Mouse (Mus musculus) skeletal muscle tissue, adult 2 months (tissue): Measurements from ENCODE around the gene Sox4.

Experiments used
- DNase-seq: peaks from one replicate; pipeline ENCODE4 v3.0.0-alpha.2; 2012; ENCODE audit warnings: low read depth, low spot score

The Sox4 gene

DNA sequence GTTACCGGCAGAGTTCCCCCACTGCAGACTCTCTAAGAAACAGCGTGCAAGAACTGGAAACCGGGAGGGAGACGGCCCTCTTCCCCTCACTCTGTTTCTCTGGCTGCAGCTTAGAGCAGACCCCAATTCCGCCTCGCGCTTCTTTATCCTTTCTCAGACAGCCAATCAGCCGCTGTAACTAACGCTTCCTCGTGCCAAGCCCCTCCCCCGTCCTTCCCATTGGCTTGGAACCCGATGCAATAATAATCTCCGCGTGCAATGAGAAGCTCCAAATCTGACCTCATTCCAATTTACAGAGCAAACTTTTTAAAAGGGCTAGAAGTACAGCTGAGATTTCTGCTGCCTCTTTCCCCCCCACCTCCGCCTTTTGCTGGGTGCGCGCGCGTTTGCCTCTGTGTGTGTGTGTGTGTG is at the start of gene Sox4:
TSS of gene Sox4 (minus strand) at position 133 of the 411 bp plus-strand sequence.
- peak; percentile 89 for DNase-seq

DNA sequence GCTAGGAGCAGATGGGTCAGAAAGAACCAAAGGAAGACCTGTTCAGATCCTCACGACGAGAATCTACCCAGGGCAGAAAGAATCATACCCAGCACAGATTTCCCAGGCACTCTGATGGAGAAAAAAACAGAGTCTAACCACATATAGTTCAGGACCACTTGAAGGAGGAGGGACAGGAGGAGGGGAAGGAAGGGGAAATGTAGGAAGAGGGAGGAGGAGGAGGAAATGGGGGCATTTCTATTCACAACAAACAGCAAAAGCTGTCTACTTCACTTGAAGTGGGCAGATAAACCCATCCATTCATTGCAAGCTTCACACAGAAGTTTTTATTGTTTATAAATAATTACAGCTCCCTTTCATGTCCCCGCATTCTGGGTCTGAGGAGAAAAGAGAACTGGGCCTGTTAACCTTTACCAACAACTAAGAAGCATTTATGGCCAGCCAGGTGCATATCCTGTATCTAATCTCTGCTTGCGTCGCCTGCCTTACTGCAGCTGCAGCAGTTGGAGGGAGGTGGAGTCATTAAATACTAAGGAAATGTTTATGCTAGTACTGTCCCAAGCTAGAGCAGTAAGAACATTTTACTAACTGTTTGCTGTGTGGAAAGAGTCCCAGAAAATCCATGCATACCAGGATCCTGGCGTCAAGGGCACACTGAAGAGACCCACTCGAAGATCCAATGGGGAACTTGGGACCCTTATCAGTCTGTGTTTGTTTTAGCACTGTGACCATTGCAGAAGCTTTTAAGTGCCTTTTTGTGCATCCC is 38.6 kb upstream of the Sox4 start:
- DNase-seq = no peak

DNA sequence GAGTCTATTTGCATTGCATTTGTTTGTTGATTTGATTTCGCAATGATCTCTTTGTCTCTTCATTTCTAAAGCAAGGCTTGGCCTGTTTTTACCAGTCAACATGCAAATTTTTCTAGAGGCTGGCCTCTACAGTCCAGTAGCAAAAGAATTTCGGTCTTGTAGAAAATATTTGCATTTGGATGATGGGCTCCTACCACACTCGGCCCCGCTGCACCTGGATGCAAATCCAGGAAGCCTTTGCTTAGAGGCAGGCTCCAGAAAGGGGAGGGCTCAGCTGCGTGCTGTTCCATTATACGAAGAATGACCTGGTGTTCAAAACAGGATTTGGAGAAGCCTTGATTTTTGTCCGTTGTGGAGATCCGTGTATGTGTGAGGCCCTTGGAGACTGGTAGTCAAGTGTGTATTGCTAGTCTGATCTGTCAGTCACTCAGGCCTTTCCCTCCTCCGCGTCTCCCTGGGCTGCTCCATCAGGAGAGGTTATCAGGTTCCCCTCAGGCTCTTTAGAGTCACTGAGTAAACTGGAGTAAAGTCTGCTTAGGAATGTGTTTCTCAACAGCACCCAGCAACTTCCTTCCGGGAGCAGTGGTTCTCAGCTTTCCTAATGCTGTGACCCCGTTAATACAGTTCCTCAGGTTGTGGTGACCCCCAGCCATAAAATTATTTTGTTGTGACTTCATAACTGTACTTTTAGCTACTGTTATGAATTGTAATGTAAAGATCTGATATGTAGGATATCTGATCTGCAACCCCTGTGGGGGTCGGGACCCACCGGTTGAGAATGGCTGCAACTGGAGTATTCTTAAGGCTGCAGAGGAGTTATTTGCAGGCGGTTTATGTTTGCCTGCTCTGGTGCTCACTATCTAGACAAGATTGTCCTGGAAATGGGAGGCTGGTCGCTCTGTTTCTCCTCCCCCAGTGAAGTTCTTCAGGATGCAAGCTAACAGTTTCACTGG is 35.5 kb upstream of the Sox4 start:
- no peak for DNase-seq

DNA sequence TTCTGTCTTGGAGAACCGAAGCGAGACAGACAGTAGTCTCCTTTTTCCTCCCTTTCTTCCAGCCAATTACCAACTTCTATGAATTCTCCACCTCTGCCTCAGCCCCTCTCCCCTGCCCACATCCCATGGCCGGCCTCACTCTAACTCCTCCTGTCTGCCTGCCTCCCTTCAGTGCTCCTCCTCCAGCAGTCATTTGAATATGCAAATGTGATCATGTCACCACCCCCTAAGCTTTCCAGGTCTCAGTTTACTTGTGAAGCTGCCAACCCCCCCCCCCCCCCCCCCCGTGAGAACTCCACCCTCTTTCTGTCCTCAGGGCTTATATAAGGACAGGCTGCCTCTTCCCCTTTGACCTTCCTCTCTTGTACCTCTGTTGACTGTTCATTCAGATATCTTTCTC is 27.2 kb upstream of the Sox4 start:
- DNase-seq = no peak

DNA sequence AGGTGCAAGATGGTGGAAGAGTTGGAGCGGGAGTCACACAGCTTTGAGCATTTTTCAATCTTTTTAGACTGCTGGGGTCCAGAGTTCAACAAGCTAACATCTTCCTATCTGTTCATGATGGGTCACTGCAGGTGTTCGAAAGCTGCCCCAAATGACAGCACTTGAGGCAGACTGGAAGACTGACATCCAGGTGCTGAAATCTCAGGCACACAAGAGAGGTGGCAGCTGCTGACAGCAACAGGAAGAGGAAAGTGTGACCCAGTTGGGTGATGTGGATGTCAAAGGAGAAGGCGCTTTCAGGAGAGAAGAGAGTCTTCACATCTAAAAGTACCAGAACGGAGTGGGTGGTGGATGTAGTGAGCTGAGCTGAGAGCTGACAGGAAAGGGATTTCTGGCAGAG is 21.5 kb upstream of the Sox4 start:
- DNase-seq = no peak

DNA sequence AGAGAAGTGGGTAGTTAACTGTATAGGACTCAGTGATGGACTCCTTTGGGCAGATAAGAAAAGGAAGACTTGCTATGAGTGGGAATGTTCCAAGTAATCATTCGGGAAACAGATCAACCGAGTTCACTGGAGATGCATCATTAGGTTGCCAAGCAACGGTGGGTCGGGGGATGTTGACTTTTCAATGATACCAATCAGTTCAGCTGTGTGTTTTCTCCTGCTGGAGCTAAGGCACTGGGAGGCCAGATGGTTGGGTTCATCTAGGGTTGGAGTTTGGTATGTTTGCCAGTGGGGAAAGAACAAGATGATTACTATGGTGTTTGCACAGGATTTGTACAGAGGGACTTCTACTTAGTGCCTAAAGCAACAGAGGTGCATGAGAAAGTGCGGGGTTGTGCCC is 21.1 kb upstream of the Sox4 start:
- no peak for DNase-seq

DNA sequence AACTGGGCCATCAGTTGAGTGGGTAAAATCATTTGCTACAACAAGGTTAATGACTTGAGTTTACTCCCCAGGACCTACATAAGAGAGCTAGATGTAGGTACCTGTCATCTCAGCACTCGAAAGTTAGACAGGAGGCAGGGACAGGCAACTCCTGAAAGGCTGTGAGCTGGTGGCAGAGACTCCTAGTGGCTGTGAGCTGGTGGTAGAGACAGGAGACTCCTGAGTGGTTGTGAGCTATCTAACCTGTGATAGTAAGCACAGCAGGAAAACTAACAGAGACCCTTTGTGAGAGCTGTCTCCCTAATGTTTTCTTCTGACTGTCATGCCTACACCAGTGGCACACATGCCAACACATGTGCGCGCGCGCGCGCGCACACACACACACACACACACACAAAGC is 7.4 kb upstream of the Sox4 start:
- DNase-seq = no peak

DNA sequence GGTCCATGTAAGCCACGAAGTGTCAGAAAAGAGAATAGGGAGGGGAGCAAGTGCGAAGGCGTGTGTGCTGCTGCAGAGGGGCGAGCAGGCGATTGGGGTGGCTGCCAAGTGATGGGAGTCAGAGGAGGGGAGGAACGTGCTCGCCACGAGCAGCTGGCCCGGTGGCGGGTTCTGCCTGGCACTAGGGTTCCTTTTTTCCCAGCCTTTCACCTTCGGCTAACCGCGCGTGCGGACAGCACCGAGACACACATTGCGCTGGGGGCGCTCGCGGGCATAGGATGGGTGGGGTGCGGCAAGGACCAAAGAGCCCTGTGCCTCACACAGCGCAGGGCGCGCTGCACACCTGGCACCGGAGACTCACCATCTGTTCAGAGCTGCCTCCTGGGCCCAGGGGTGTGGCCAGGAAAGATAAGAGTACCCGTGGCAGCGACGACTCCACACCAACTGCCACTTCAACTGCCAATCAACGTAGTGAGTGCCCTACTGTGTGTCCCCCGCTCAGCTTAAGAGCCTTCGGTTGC is 6.0 kb upstream of the Sox4 start:
- DNase-seq = peak; percentile 47

DNA sequence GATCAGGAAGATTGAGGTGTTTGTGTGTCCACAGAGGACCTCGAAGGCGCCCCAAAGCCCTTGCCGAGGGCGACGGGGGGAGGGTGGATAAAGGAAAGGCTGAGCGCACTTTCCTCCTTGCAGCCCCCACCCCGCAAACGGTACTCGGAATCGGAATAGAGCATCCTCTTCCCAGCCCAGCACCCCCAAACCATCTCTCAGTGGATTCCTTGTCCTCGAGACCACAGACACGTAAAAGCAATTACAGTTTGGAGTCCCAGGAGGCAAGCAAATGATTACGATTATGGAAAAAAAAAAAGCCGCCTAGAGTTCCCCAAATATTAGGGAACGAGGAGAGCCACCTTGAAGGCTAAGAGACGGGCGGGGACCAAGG is 5.5 kb upstream of the Sox4 start:
- no peak for DNase-seq

DNA sequence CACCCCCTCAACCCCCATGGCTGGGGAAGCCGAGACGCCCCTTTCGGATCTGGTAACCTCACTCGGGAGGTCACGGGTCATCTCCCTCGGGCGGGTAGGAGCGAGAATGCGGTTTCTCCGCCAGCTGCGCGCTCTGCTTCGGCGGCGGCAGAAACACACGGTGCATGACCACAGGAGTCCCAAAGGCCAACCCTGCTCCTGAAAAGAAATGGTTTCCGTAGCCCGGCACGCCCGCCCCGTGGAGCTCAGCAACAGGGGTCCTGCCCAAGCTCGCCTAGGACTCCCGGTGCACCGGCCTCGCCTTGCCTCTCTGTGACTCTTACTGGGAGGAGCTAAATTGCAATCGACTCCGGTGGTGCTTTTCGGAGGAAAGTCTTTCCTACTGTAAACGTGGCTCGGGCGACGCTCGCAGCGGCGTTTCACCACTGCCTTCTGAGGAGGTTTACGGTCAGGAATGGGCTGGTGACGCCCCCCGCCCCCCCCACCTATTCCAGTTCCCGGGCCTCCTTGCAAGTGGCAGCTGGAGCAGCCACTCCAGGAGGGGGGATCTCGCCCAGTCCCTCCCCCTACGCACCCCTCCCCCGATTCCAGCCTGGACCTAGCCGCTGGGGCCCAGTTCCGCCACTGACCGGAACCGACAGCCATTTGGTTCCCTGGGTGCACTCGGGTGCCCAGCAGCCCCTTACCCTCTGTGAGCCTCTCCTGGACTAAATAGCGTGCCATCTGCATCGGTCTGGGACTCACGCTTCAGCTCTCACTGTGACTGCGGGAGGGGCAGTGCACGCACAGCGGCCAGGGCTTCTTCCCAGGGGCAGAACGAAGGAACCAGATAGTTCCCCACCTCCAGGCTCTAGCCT is 4.9 kb upstream of the Sox4 start:
- DNase-seq = peak; percentile 58

DNA sequence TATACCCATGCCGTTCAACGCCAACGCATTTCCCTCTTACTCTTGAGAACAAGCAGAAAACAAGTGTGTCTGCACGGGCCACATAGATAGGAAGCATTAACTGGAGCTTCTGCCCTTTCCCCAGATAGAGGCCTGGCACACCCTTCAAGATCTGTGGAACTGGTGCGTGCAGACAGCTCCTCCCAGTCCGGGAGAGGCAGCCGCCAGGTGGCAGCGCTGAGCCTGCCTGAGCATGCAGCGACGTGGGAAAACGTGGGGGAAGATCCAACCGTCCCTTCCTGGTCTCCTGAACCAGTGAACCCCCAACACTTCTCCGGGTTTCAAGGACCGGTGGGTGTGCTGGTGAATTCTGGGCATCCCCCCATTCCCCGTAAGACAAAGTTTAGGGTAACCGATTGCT is 4.3 kb upstream of the Sox4 start:
- peak; percentile 83 for DNase-seq

DNA sequence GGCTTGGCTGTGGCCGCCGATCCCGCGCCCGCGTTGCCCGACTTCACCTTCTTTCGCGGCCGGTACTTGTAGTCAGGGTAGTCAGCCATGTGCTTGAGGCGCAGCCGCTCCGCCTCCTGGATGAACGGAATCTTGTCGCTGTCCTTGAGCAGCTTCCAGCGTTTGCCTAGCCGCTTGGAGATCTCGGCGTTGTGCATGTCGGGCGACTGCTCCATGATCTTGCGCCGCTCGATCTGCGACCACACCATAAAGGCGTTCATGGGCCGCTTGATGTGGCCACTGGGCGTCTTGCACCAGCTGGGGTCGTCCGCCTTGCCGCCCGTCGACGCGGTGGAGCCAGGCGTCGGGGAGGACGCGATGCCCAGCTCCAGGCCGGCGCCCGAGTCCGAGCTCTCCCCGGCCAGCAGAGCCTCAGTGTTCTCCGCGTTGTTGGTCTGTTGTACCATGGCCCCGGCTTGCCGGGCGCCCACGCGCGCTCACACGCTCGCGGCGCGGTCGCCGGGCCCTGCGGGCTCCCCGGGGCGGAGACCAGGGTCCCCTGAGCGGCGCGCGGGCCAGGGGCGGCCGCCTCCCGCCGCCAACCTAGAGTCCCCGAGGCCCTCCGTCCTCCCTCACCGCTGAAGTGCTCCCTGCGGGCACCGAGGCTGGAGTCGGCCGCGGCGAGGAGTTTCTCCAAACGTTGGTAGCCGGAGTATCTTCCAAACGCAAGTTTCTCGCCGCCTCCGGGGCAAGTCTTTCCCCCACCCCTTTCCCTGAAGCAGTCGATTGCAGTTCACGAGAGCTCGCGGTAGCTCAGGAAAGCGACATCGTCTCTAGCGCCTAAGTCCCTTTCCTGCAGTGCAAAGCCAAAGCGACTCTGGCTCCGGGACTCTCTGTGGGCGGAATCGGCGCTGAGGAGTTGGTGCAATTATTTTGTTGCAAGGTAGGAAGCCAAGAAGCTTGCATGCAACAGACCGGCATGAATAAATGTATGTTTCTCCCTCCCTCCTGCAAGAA is 639 bp downstream of the Sox4 start:
- peak; percentile 38 for DNase-seq

DNA sequence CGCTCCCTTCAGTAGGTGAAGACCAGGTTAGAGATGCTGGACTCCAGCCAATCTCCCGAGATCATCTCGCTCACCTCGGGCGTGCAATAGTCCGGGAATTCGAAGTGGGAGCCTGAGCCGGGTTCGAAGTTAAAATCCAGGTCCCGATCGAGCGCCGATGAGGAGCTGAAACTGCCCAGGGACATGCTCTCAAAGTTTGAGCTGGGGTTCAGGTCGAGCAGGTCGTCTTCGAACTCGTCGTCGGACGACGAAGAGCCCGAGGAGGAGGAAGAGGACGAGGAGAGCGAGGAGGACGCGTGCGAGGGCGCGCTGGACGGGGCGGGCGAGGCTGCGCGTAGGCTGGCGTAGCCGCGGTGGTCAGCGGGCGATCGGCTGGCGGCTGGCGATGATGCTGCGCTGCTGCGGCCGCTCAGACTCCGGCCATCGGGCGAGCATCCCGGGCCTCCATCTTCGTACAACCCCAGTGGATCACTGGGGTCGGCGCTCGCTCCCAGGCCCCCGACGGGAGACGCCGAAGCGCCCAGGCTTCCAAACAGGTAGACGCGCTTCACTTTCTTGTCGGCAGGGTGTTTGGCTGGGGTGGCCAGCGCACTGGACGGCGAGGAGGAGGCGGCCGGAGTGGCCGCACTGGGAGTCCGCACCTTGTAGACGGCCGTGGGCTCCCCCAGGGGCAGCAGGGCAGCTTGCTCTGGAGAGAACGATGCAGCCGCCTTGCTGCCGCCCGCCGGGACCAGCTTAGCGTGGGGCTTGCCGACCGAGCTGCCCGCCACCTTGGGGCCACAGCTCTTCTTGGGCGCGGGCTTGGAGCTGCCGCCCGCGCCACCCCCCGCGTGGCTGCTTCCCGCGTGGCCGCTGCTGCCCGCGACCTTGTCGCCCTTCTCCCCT is 1.6 kb downstream of the Sox4 start:
- no peak for DNase-seq

DNA sequence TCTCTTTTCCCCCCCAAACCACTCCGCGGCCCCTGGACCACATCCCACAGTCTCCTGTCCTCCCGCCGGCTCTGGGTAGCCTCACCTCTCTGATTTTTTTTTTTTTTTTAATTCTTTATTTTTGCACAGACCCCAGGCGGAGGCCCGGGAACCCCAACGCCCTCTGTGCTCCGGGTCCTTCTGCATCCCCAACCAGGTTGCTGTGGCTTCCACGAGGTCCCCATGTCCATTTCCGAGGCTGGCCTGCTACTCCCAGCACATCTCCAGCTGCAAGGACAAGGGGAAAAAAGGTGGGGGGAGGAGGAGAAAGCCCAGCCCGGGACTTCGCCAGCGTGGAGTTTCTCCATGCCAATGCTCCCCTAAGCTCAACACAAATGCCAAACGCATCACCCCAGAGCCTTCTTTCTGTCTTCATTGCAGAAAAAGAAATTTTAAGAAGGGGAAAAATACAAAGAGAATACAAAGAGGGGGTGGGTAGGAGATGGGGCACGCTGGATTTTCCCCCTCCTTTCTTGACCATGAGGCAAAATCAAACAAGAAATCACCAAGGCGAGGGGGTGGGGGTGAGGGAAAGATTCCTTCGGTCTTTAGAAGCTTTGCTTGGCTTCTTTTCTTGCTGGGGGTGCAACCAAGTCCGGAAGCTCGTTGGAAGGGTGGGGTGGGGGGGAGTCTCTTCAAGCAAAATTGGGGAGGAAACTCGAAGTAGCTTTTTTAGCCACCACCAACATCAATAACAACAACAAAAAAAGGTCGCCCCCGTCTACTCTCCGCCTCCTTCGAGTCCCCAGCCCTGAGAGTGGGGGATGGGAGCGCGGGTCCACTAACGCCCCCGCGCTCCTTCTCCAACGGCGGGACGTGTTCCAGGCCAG is 2.7 kb downstream of the Sox4 start:
- no peak for DNase-seq

DNA sequence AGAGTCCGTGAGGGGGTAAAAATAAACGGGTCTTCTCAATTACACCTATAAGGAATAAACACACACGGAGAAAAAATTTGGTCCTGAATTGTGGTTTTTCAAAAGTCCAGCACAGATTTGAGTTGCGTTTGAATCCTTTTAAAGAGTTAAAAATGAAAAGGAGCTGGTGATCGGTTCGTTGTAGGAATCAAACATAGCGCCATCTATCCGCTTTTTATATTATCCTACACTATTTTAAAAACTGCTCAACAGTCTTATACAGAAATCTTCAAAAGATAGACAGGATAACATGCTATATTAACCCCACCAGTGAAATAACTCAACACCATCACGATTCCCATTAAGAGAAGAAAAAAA is 3.3 kb downstream of the Sox4 start:
- no peak for DNase-seq

DNA sequence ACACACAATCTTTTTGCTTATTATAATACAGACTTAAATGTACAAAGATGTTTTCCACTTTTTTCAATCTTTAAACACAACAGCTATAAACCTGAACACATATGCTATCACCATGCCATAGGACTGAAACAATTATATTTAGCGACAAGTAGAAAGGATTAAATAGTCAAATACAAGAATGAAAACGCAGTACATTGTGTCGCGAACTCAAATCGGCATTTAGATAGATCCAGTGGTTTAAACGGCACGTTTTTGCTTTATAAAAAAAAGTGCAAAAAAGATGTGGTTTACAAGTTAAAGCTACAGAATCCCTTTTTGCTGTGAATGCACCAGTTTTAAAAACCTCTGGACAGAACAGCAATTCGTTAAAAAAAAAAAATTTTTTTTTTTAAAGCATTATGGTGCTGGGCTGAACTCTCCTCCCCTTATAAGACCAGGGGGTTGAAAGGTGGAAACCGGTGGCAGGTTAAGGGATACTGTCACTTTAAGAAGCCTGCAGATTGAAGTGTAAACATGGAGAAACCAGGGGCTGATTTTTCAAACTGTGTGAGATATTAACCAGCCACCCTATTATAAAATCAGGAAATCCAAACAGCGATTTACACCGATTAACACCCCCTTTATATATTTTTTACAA is 4.1 kb downstream of the Sox4 start:
- no peak for DNase-seq

DNA sequence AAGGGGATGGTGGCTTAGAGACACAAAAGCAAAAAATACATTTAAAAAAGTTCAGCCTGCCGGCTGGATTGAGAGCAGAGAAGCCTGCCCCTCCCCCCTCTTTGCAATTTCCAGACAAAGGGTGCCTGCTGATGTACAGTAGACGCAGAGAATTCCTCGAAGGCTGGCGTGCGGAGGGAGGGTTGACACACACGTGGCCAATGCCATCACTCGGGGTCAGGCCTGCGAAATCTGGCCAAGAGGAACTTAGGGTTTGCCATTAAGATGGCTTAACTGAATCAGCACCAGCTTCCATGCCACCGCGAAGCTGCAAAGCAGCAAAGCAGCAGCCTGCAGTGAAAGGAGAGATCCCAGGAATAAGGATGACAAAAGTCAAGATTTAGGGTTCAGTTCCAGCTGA is 5.0 kb downstream of the Sox4 start:
- no peak for DNase-seq
